Mouse (Mus musculus) ES-Bruce4 (cell line): ENCODE results near the gene Med29.

ENCODE experiments used
- CTCF ChIP-seq: IDR thresholded peaks from one replicate; pipeline ENCODE4 v1.8.1; 2011; ENCODE audit warnings: low read depth, low read length
- POLR2A ChIP-seq: IDR thresholded peaks from one replicate; pipeline ENCODE4 v1.8.1; 2011; ENCODE audit warnings: low read length; ENCODE audit not compliant: insufficient read depth

DNA sequence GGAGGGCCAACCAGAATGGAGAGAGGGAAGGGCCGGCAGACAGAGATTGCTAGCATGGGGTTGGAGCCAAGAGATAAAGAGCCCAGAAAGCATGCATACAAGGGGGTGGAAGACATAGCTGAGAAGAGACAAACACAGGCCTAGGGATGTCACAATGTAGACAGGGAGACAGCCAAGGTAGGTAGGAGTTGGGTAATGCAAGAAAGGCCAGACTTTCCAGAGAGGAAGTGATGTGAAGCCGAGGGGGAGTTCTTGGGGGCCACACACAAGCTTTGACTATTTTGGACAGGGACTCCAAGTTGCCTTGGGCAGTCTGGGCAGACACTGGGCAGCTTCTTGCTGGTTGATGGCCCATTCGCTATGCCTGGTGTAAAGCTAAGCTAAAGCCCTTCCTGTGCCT, 9.4 kb upstream of the Med29 start:
- TF ChIP-seq CTCF, result no peak
- no peak for TF ChIP-seq POLR2A
